Mouse (Mus musculus) myocyte (in vitro differentiated cells): ENCODE data around the gene Hip1. TPM values are rescaled to one million over a fixed set of nuclear protein-coding genes. Genes with fewer than 3 reads are reported as not detected.

Experiments
- H3K27me3 ChIP-seq: one replicate; pipeline ENCODE4 v1.6.1; 2011; ENCODE audit not compliant: control insufficient read depth, insufficient read depth, insufficient read length
- H3K36me3 ChIP-seq: one replicate; pipeline ENCODE4 v1.6.1; 2011; ENCODE audit not compliant: control insufficient read depth, insufficient read depth
- H3K4me2 ChIP-seq: one replicate; pipeline ENCODE4 v1.6.1; 2011; ENCODE audit warnings: low read depth, control low read depth
- H3K4me3 ChIP-seq: one replicate; pipeline ENCODE4 v1.5.1; 2011; ENCODE audit warnings: mild to moderate bottlenecking, control low read depth, moderate library complexity
- H3K79me2 ChIP-seq: one replicate; pipeline ENCODE4 v1.6.1; 2011; ENCODE audit not compliant: control insufficient read depth, insufficient read depth
- H3ac ChIP-seq: one replicate; pipeline ENCODE4 v1.6.1; 2011; ENCODE audit not compliant: control insufficient read depth, insufficient read length
- CEBPB ChIP-seq: IDR thresholded peaks from 2 replicates; pipeline ENCODE4 v1.6.1; 2011; ENCODE audit warnings: mild to moderate bottlenecking, moderate library complexity; ENCODE audit not compliant: poor library complexity, insufficient read depth, severe bottlenecking
- E2F4 ChIP-seq: IDR thresholded peaks from one replicate; pipeline ENCODE4 v1.6.1; 2011; ENCODE audit warnings: mild to moderate bottlenecking, control low read depth, moderate library complexity; ENCODE audit not compliant: insufficient read depth
- MAX ChIP-seq: IDR thresholded peaks from one replicate; pipeline ENCODE4 v1.6.1; 2011; ENCODE audit warnings: low read depth, mild to moderate bottlenecking, control low read depth
- MYOD1 ChIP-seq, 3 experiments: IDR thresholded peaks; one replicate each; pipeline ENCODE4 v1.6.1; 2011; ENCODE audit warnings: control low read depth in 2 of 3, low read depth in 2 of 3, mild to moderate bottlenecking in 2 of 3, moderate library complexity in 1 of 3; ENCODE audit not compliant: insufficient read length in 2 of 3, control insufficient read depth in 1 of 3
- MYOG ChIP-seq, 3 experiments: IDR thresholded peaks; one replicate each; pipeline ENCODE4 v1.6.1; 2011; ENCODE audit warnings: control low read depth in 2 of 3, low read depth in 2 of 3, mild to moderate bottlenecking in 2 of 3; ENCODE audit not compliant: insufficient read length in 2 of 3, control insufficient read depth in 1 of 3, insufficient read depth in 1 of 3
- POLR2A ChIP-seq: IDR thresholded peaks from one replicate; pipeline ENCODE4 v1.6.1; 2011; ENCODE audit warnings: low read depth, mild to moderate bottlenecking, control low read depth, moderate library complexity; ENCODE audit not compliant: insufficient read length
- POLR2AphosphoS2 ChIP-seq: IDR thresholded peaks from one replicate; pipeline ENCODE4 v1.6.1; 2011; ENCODE audit warnings: low read depth, control low read depth; ENCODE audit not compliant: insufficient read length
- REST ChIP-seq: IDR thresholded peaks from one replicate; pipeline ENCODE4 v1.6.1; 2011; ENCODE audit warnings: mild to moderate bottlenecking, control low read depth, moderate library complexity; ENCODE audit not compliant: insufficient read depth, insufficient read length
- SRF ChIP-seq: IDR thresholded peaks from one replicate; pipeline ENCODE4 v1.6.1; 2011; ENCODE audit warnings: low read depth; ENCODE audit not compliant: control insufficient read depth, insufficient read length
- TCF12 ChIP-seq: IDR thresholded peaks from one replicate; pipeline ENCODE4 v1.6.1; 2011; ENCODE audit warnings: mild to moderate bottlenecking, control low read depth; ENCODE audit not compliant: poor library complexity, insufficient read depth, severe bottlenecking
- TCF3 ChIP-seq: IDR thresholded peaks from one replicate; pipeline ENCODE4 v1.6.1; 2011; ENCODE audit warnings: low read depth, control low read depth; ENCODE audit not compliant: insufficient read length
- USF1 ChIP-seq: IDR thresholded peaks from one replicate; pipeline ENCODE4 v1.6.1; 2011; ENCODE audit warnings: low read depth, mild to moderate bottlenecking, control low read depth, moderate library complexity
- polyA plus RNA-seq: library from polyadenylated mRNA; unstranded; fragments of >200 nt; fragmentation: generic; extraction: Trizol; gene quantifications from one replicate; pipeline ENCODE4 v1.2.1, GENCODE M21; 2012; ENCODE audit warnings: missing spikeins

The Hip1 gene
- polyA plus RNA-seq, 1 experiment: 65.2 TPM

GRCm38 (mm10) chr5:135579331-135579751, 34.4 kb upstream of the Hip1 start:
- H3K79me2 ChIP-seq: no peaks in the 10 kb centered on the region
- no peak for TF ChIP-seq POLR2AphosphoS2
- H3ac ChIP-seq: no peak overlapping the region
- no peak overlapping the region for H3K4me2 ChIP-seq
- H3K4me3 ChIP-seq: no peak overlapping the region
- H3K36me3 ChIP-seq: no peaks in the 10 kb centered on the region
- H3K27me3 ChIP-seq: peaks cover 3% of the 10 kb centered on the region

GRCm38 (mm10) chr5:135576055-135576454, 31.1 kb upstream of the Hip1 start:
- H3K27me3 ChIP-seq: peaks cover 3% of the 10 kb centered on the region
- no peaks in the 10 kb centered on the region for H3K36me3 ChIP-seq
- no peak overlapping the region for H3K4me2 ChIP-seq
- no peak overlapping the region for H3K4me3 ChIP-seq
- H3ac ChIP-seq: no peak overlapping the region
- no peak for TF ChIP-seq CEBPB
- no peak for TF ChIP-seq USF1
- no peak for TF ChIP-seq MYOD1 (IDR thresholded peaks at IDR 0.05; ENCODE audit: control insufficient read depth in 1 of 3, insufficient read length in 2 of 3, low read depth in 2 of 3)
- no peak for TF ChIP-seq SRF
- no peak for TF ChIP-seq TCF3
- no peak for TF ChIP-seq REST
- TF ChIP-seq POLR2A: no peak
- TF ChIP-seq MAX: no peak
- TF ChIP-seq E2F4: no peak
- no peak for TF ChIP-seq MYOG (IDR thresholded peaks at IDR 0.05; ENCODE audit: control insufficient read depth in 1 of 3, insufficient read depth in 1 of 3, insufficient read length in 2 of 3, low read depth in 2 of 3)
- no peak for TF ChIP-seq TCF12
- TF ChIP-seq POLR2AphosphoS2: no peak
- H3K79me2 ChIP-seq: no peaks in the 10 kb centered on the region

GRCm38 (mm10) chr5:135573006-135573405, 28.1 kb upstream of the Hip1 start, which contains the start of gene Ccl24:
Gene Ccl24, minus strand, starts transcription at chr5:135573049.
- no peaks in the 10 kb centered on the region for H3K79me2 ChIP-seq
- H3K4me2 ChIP-seq: no peak within 1 kb of the TSS
- peaks cover 3% of the 10 kb centered on the region for H3K27me3 ChIP-seq
- no peak within 1 kb of the TSS for H3ac ChIP-seq
- no peaks in the 10 kb centered on the region for H3K36me3 ChIP-seq
- no peak within 1 kb of the TSS for H3K4me3 ChIP-seq
- TF ChIP-seq TCF12 (no peak), MYOD1 (IDR thresholded peaks at IDR 0.05; ENCODE audit: control insufficient read depth in 1 of 3, insufficient read length in 2 of 3, low read depth in 2 of 3) (no peak), POLR2A (no peak), CEBPB (no peak)

GRCm38 (mm10) chr5:135568698-135569097, 23.8 kb upstream of the Hip1 start:
- no peaks in the 10 kb centered on the region for H3K36me3 ChIP-seq
- H3K4me2 ChIP-seq: no peak overlapping the region
- TF ChIP-seq TCF12: no peak
- no peak for TF ChIP-seq MAX
- TF ChIP-seq USF1: no peak
- no peak for TF ChIP-seq E2F4
- no peak for TF ChIP-seq REST
- TF ChIP-seq POLR2AphosphoS2: no peak
- H3K79me2 ChIP-seq: no peaks in the 10 kb centered on the region
- no peak overlapping the region for H3ac ChIP-seq
- H3K27me3 ChIP-seq: no peaks in the 10 kb centered on the region
- no peak overlapping the region for H3K4me3 ChIP-seq

- no peak overlapping the region for H3ac ChIP-seq
- peak in 2 of 3 experiments; percentile 65 to 71 for TF ChIP-seq MYOD1 (IDR thresholded peaks at IDR 0.05; ENCODE audit: control insufficient read depth in 1 of 3, insufficient read length in 2 of 3, low read depth in 2 of 3)
- TF ChIP-seq REST: no peak
- H3K36me3 ChIP-seq: no peaks in the 10 kb centered on the region
- no peak overlapping the region for H3K4me2 ChIP-seq
- H3K27me3 ChIP-seq: no peaks in the 10 kb centered on the region
- H3K4me3 ChIP-seq: no peak overlapping the region
- no peaks in the 10 kb centered on the region for H3K79me2 ChIP-seq
Measured at GRCm38 (mm10) chr5:135567556-135568265, 22.8 kb upstream of the Hip1 start.

- Histone ChIP-seq H3K4me2 (no peak within 1 kb of the TSS), H3ac (no peak within 1 kb of the TSS), H3K36me3 (no peaks in the 10 kb centered on the region), H3K27me3 (no peaks in the 10 kb centered on the region), H3K4me3 (no peak within 1 kb of the TSS), H3K79me2 (no peaks in the 10 kb centered on the region)
- no peak for TF ChIP-seq MYOG (IDR thresholded peaks at IDR 0.05; ENCODE audit: control insufficient read depth in 1 of 3, insufficient read depth in 1 of 3, insufficient read length in 2 of 3, low read depth in 2 of 3)
- TF ChIP-seq MYOD1 (IDR thresholded peaks at IDR 0.05; ENCODE audit: control insufficient read depth in 1 of 3, insufficient read length in 2 of 3, low read depth in 2 of 3): no peak
- TF ChIP-seq SRF: no peak
- no peak for TF ChIP-seq REST
- no peak for TF ChIP-seq POLR2A
- no peak for TF ChIP-seq TCF3
- TF ChIP-seq USF1: no peak
- TF ChIP-seq E2F4: no peak
- no peak for TF ChIP-seq MAX
- TF ChIP-seq POLR2AphosphoS2: no peak
- no peak for TF ChIP-seq CEBPB
- TF ChIP-seq TCF12: no peak
Measured at GRCm38 (mm10) chr5:135563469-135563868, 18.5 kb upstream of the Hip1 start, which contains the start of gene Ccl26. Gene Ccl26, minus strand, starts transcription at chr5:135563569.
